Mouse (Mus musculus) limb, embryonic 13.5 days (tissue): ENCODE measurements around the gene Fbxo46. TPM values are rescaled to one million over a fixed set of nuclear protein-coding genes. Genes with fewer than 3 reads are reported as not detected.
"Not testable (repeated sequence)": the region's sequence is repeated elsewhere in the genome, so short reads cannot be mapped to it uniquely, and the experiment has no call there.

ENCODE experiments used
- ATAC-seq: fragments of 200-750 bp; cut with Nextera tagmentation; 2 replicates; pipeline ENCODE4 v1.8.0; 2017; ENCODE audit warnings: low read depth, moderate number of reproducible peaks, moderate TSS enrichment; ENCODE audit not compliant: low FRiP score
- H3K27ac ChIP-seq: fragments of 300-500 bp; sonication (generic); 2 replicates; pipeline ENCODE4 v1.5.1; 2015; ENCODE audit warnings: inconsistent platforms, mild to moderate bottlenecking, moderate library complexity
- H3K27me3 ChIP-seq: fragments of 300-500 bp; sonication (generic); 2 replicates; pipeline ENCODE4 v1.6.1; 2015; ENCODE audit warnings: mild to moderate bottlenecking, inconsistent platforms
- H3K36me3 ChIP-seq: fragments of 300-500 bp; sonication (generic); 2 replicates; pipeline ENCODE4 v1.6.1; 2015; ENCODE audit warnings: inconsistent platforms, mild to moderate bottlenecking, moderate library complexity
- H3K4me1 ChIP-seq: fragments of 300-500 bp; sonication (generic); 2 replicates; pipeline ENCODE4 v1.6.1; 2015; ENCODE audit warnings: inconsistent platforms
- H3K4me2 ChIP-seq: fragments of 300-500 bp; sonication (generic); replicated peaks from 2 replicates; pipeline ENCODE4 v1.6.1; 2015; ENCODE audit warnings: inconsistent platforms, mild to moderate bottlenecking, moderate library complexity
- H3K4me3 ChIP-seq: fragments of 300-500 bp; sonication (generic); 2 replicates; pipeline ENCODE4 v1.5.1; 2015; ENCODE audit warnings: moderate library complexity, mild to moderate bottlenecking, inconsistent platforms
- H3K9ac ChIP-seq: fragments of 300-500 bp; sonication (generic); 2 replicates; pipeline ENCODE4 v1.6.1; 2015; ENCODE audit warnings: mild to moderate bottlenecking, inconsistent platforms
- H3K9me3 ChIP-seq: fragments of 300-500 bp; sonication (generic); 2 replicates; pipeline ENCODE4 v1.6.1; 2016; ENCODE audit warnings: inconsistent platforms
- WGBS: fragments of 180-500 bp; shearing (Covaris S2); methylation state at CpG from one replicate; pipeline ENCODE4 v1.1.7; 2015; 5-methylcytosine and 5-hydroxymethylcytosine counted together
- polyA plus RNA-seq: library from polyadenylated mRNA; unstranded; fragments of >200 nt; fragmentation: Nextera tagmentation; extraction: Ambion mirVana; gene quantifications from 2 replicates; pipeline ENCODE4 v1.2.1, GENCODE M21; 2015

The Fbxo46 gene
- polyA plus RNA-seq = 16.8 and 19.1 TPM in 2 replicates

DNA sequence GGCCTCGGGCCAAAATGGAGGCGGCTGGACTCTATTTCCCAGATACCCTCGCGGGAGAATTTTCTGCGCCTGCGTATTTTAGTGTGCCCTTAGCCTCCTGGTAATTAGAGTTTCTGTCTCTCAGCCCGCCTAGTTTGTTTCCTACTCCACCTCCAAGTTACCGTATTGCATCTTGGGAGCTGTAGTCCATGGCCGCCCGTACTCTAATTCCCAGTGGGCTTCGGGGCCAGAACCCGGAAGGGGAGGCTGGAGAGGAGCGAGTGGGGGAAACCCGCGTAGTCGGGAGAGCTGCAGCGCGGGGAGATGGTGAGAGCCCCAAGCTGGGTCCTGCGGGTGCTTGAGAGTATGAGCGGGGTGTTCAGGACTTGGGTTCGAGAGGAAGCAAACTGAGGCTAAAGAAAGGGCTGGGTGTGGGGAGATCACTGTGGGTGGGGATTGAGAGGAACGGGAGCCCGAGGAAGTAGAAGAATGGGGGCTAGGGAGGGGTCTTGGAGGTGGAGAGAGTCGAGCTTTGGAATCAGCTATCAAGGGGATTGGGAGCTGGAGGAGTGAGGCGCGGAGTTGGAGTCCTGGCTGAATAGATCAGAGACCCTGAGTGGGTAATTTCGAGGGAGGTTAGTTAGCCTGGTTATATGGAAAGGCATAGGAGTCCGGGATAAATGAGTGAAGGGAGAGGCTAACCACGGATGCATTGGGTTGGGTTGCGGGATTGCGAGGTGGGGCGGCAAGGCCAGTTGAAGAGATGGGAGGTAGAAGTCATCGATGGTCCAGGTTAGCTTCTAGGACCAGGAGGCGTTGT lies at the start of gene Fbxo46:
Gene Fbxo46 (plus strand): TSS at position 229 of the 799 bp plus-strand sequence.
- Histone ChIP-seq H3K36me3 (peaks cover 2% of the 10 kb centered on the region; the same call in 1 of the 2 replicates), H3K27ac (peak within 1 kb of the TSS; percentile 28; the same call in 1 of the 2 replicates), H3K9me3 (peaks cover 9% of the 10 kb centered on the region; the same call in 1 of the 2 replicates), H3K27me3 (no peaks in the 10 kb centered on the region), H3K4me1 (peaks cover 22% of the 10 kb centered on the region), H3K9ac (peak within 1 kb of the TSS; percentile 83), H3K4me3 (peak within 1 kb of the TSS; percentile 71), H3K4me2 (peak within 1 kb of the TSS; percentile 91)
- peak; percentile 94 for ATAC-seq
- WGBS = 4% methylated on average over 34 of the region's 34 CpGs

DNA sequence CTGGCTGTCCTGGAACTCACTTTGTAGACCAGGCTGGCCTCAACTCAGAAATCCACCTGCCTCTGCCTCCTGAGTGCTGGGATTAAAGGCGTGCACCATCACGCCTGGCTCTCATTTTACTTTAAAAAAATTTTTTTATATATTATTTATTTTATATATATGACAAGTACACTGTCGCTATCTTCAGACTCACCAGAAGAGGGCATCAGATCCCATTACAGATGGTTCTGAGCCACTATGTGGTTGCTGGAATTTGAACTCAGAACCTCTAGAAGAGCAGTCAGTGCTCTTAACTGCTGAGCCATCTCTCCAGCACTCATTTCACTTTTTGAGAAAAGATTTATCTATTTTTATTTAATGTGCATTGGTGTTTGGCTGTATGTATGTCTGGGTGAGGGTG lies 48.6 kb upstream of the Fbxo46 start:
- H3K9me3 ChIP-seq, H3K27ac ChIP-seq, H3K4me3 ChIP-seq, H3K36me3 ChIP-seq, H3K4me2 ChIP-seq, H3K4me1 ChIP-seq, ATAC-seq, H3K9ac ChIP-seq: not testable (repeated sequence)
- WGBS = 57% methylated on average over 3 of the region's 3 CpGs
- peaks cover 20% of the 10 kb centered on the region for H3K27me3 ChIP-seq

DNA sequence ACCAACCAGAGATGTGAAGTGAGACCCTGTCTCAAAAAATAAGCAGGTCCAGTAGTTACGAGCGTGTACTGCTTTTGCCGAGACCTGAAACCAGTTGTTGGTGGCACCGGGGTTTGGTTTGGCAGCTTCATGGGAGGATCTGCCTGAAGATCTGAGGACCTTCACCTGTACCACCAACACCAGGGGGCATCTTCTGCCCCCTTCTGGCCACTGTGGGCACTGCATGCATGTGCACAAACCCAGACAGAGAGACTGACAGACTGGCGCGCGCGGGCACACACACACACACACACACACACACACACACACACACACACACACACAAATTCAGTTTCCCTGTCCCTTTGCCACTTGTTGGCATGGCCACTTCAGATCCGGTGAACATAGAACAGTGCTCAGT lies 46.2 kb upstream of the Fbxo46 start:
- Histone ChIP-seq H3K4me3 (no peak overlapping the region), H3K9me3 (no peaks in the 10 kb centered on the region), H3K36me3 (peaks cover 8% of the 10 kb centered on the region), H3K4me2 (no peak overlapping the region), H3K27ac (no peak overlapping the region), H3K4me1 (peaks cover 19% of the 10 kb centered on the region), H3K27me3 (no peaks in the 10 kb centered on the region), H3K9ac (no peak overlapping the region)
- 75% methylated on average over 9 of the region's 9 CpGs for WGBS
- no peak for ATAC-seq

DNA sequence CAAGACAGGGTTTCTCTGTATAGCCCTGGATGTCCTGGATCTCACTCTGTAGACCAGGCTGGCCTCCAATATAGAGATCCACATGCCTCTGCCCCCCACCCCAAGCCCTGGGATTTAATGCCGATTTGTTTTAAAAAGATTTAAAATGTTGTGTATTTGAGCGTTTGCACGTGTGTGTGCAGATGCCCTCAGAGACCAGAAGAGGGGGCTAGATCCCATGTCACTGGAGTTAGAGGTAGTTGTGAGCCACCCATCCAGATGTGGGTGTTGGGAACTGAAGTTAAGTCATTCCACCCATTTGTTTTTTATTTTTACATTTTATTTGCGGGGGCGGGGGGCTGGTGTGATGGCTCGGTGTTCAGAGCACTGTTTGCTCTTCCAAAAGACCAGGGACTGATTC lies 45.2 kb upstream of the Fbxo46 start:
- no peak overlapping the region for H3K9ac ChIP-seq
- no peak for ATAC-seq
- H3K36me3 ChIP-seq = peaks cover 18% of the 10 kb centered on the region
- no peak overlapping the region for H3K4me2 ChIP-seq
- H3K9me3 ChIP-seq = no peaks in the 10 kb centered on the region
- no peak overlapping the region for H3K27ac ChIP-seq
- no peaks in the 10 kb centered on the region for H3K27me3 ChIP-seq
- H3K4me3 ChIP-seq = no peak overlapping the region
- WGBS = 92% methylated on average over 6 of the region's 6 CpGs
- peaks cover 19% of the 10 kb centered on the region for H3K4me1 ChIP-seq

DNA sequence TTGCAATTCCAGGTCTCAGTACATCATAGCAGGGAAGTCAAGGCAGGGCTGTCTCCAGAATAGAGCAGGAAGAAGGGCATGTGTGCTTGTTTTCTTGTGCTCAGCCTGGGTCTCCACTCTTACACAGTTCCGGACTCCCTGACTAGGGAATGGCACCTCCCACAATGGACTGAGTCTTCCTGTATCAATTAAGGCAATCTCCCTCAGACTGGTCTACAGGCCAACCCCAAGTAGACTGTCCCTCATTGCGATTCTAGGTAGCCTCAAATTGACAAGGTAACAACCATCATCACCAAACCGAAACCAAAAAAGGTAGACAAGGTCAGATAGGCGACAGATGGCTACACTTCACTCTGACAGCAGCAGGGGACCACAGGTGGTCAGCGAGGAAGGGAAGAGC lies 44.4 kb upstream of the Fbxo46 start:
- no peaks in the 10 kb centered on the region for H3K27me3 ChIP-seq
- ATAC-seq = no peak
- H3K27ac ChIP-seq = no peak overlapping the region
- peaks cover 19% of the 10 kb centered on the region for H3K4me1 ChIP-seq
- 50% methylated on average over 5 of the region's 5 CpGs for WGBS
- H3K36me3 ChIP-seq = peaks cover 26% of the 10 kb centered on the region
- H3K9me3 ChIP-seq = no peaks in the 10 kb centered on the region
- H3K4me3 ChIP-seq = peak overlapping the region; percentile 99
- peak overlapping the region; percentile 66 for H3K4me2 ChIP-seq
- no peak overlapping the region for H3K9ac ChIP-seq

DNA sequence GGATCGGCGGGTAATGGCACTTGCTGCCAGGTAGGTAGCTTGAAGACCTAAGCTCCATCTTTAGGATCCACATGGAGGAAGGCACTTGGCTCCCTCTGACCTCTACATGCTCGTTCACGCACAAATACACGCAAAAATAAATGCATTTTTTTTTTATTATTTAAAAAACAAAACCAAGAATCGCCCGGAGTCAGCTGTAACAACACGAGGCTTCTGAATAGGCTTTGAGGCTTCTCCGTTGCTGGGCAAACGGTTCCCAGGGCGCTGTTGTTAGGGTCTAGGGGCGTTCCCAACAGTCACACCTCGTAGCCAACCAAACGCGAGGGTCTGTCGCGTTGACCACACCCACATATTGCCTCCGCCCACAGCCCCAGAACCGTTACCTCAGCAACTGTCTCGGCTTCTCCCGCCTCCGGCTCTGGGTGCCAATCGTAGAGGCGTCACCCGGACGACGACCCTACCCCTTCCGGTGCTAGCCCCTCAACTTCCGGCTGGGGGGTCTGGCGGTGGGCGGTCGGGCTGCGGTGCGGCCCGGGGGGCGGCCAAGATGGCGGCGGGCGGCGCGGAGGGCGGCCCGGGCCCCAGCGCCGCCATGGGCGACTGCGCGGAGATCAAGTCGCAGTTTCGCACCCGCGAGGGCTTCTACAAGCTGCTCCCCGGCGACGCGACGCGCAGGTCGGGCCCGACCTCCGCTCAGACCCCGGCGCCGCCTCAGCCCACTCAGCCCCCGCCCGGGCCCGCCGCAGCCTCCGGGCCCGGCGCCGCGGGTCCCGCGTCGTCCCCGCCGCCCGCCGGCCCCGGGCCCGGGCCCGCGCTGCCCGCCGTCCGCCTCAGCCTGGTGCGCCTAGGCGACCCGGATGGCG lies 43.7 kb upstream of the Fbxo46 start, which contains the start of gene Dmwd:
Gene Dmwd (plus strand): TSS at position 505 of the 863 bp plus-strand sequence.
- Histone ChIP-seq H3K9me3 (no peaks in the 10 kb centered on the region), H3K4me1 (peaks cover 19% of the 10 kb centered on the region), H3K27ac (peak within 1 kb of the TSS; percentile 69; the same call in 1 of the 2 replicates), H3K4me2 (peak within 1 kb of the TSS; percentile 96), H3K4me3 (peak within 1 kb of the TSS; percentile 99), H3K27me3 (no peaks in the 10 kb centered on the region), H3K9ac (peak within 1 kb of the TSS; percentile 99), H3K36me3 (peaks cover 33% of the 10 kb centered on the region)
- WGBS = under 1% methylated on average over 67 of the region's 91 CpGs
- peak; percentile 98 for ATAC-seq

DNA sequence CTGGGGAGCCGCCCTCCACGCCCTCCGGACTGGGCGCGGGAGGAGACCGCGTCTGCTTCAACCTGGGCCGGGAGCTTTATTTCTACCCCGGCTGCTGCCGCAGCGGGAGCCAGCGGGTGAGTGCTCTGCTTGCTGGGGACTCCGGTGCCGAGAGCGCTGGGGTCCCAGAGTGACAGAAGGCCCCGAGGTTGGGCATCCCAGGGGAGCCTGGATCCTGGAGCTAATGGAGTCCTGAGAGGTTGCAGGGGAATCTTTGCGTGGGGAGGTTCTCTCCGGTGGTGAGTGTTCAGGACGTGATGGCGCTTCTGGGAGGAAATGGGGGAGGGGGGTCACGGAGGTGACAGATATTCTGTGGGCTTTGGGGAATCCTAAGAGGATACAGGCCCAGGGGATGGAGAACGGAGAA lies 43.1 kb upstream of the Fbxo46 start:
- Histone ChIP-seq H3K4me2 (peak overlapping the region; percentile 96), H3K9ac (peak overlapping the region; percentile 99), H3K4me1 (peaks cover 19% of the 10 kb centered on the region), H3K27me3 (no peaks in the 10 kb centered on the region), H3K4me3 (peak overlapping the region; percentile 99), H3K27ac (peak overlapping the region; percentile 69; the same call in 1 of the 2 replicates), H3K36me3 (peaks cover 39% of the 10 kb centered on the region), H3K9me3 (no peaks in the 10 kb centered on the region)
- WGBS = under 1% methylated on average over 21 of the region's 22 CpGs
- ATAC-seq = no peak

DNA sequence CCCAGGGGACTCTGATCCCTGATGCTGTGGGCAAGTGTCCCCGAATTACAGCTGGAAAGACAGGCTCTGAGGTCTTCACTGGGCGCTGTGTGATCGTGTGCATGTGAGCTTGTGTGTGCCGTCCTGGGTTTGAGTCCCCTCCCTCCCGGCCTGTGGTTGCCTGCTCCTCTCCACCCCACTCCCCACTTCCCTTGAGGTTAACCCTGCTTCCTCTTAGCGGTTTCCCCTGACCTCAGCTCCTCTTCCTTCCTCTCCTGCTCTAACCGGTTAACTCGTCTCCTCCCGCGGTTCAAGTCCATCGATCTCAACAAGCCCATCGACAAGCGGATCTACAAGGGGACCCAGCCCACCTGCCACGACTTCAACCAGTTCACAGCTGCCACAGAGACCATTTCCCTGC lies 41.9 kb upstream of the Fbxo46 start:
- peak overlapping the region; percentile 99 for H3K9ac ChIP-seq
- H3K27me3 ChIP-seq = no peaks in the 10 kb centered on the region
- H3K27ac ChIP-seq = no peak overlapping the region
- peaks cover 51% of the 10 kb centered on the region for H3K36me3 ChIP-seq
- H3K4me2 ChIP-seq = peak overlapping the region; percentile 96
- peak overlapping the region; percentile 99 for H3K4me3 ChIP-seq
- no peaks in the 10 kb centered on the region for H3K9me3 ChIP-seq
- 73% methylated on average over 14 of the region's 14 CpGs for WGBS
- ATAC-seq = no peak
- H3K4me1 ChIP-seq = peaks cover 30% of the 10 kb centered on the region

DNA sequence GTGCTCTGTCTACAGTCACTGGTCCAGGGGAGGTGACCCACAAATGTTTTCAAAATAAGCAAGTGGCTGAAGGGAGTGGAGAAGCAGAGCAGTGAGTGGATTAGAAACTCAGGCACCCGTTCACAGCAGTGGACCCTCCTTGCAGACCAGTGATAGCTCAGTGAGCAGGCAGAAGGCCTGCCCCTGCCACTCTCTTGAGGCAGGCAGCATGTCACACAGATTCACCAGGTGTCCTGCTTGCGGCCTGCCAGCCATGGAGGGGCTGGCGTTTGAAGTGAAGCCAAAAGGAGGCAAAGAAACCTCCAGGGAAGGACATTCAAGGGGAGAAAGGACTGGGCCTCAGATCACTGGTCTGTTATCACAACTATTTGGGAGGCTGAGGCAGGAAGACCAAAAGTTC lies 40.9 kb upstream of the Fbxo46 start:
- H3K36me3 ChIP-seq = peaks cover 58% of the 10 kb centered on the region

DNA sequence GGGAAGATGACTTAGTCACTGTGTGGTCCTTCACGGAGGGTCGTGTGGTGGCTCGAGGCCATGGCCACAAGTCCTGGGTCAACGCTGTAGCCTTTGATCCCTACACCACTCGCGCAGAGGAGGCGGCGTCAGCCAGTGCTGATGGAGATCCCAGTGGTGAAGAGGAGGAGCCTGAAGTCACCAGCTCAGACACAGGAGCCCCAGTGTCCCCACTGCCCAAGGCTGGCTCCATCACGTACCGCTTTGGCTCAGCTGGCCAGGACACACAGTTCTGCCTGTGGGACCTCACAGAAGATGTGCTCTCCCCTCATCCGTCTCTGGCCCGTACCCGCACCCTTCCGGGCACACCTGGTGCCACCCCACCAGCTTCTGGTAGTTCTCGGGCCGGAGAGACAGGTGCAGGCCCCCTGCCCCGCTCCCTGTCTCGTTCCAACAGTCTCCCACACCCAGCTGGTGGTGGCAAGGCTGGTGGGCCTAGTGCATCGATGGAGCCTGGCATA lies 39.2 kb upstream of the Fbxo46 start:
- WGBS = 82% methylated on average over 19 of the region's 19 CpGs
- Histone ChIP-seq H3K36me3 (peaks cover 58% of the 10 kb centered on the region), H3K4me2 (no peak overlapping the region), H3K9me3 (no peaks in the 10 kb centered on the region), H3K27ac (no peak overlapping the region), H3K9ac (no peak overlapping the region), H3K27me3 (no peaks in the 10 kb centered on the region), H3K4me1 (peaks cover 53% of the 10 kb centered on the region), H3K4me3 (no peak overlapping the region)
- ATAC-seq = no peak

More for the DNA sequence above, 40.9 kb upstream of the Fbxo46 start:
- no peak overlapping the region for H3K27ac ChIP-seq
- no peaks in the 10 kb centered on the region for H3K9me3 ChIP-seq
- no peak overlapping the region for H3K9ac ChIP-seq
- no peak for ATAC-seq
- no peak overlapping the region for H3K4me3 ChIP-seq
- WGBS = 75% methylated on average over 3 of the region's 3 CpGs
- H3K4me2 ChIP-seq = no peak overlapping the region
- peaks cover 40% of the 10 kb centered on the region for H3K4me1 ChIP-seq
- H3K27me3 ChIP-seq = no peaks in the 10 kb centered on the region

DNA sequence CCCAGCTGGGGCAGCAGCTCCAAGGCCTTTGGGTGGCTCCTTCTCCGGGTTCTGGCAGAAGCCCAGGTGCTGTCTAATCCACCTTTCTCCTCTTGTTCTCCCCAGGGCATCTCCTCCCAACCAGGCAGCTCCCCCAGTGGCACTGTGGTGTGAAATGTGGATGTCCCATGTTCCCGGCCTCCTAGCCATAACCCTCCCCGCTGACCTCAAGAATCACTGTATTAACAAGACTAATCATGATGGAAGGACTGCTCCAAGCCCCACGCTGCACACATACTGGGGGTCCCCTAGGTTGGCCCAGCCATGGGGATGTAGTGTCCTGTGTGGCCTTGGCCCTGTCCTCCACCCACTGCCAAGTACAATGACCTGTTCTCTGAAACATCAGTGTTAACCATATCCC lies 37.5 kb upstream of the Fbxo46 start:
- Histone ChIP-seq H3K4me3 (no peak overlapping the region), H3K9ac (no peak overlapping the region), H3K36me3 (peaks cover 64% of the 10 kb centered on the region), H3K4me1 (peaks cover 56% of the 10 kb centered on the region), H3K9me3 (no peaks in the 10 kb centered on the region), H3K27ac (no peak overlapping the region; the same call in 1 of the 2 replicates), H3K27me3 (no peaks in the 10 kb centered on the region), H3K4me2 (no peak overlapping the region)
- WGBS = 81% methylated on average over 4 of the region's 4 CpGs
- no peak for ATAC-seq
